Mouse (Mus musculus): ENCODE measurements around the gene Ipo13.

DNA sequence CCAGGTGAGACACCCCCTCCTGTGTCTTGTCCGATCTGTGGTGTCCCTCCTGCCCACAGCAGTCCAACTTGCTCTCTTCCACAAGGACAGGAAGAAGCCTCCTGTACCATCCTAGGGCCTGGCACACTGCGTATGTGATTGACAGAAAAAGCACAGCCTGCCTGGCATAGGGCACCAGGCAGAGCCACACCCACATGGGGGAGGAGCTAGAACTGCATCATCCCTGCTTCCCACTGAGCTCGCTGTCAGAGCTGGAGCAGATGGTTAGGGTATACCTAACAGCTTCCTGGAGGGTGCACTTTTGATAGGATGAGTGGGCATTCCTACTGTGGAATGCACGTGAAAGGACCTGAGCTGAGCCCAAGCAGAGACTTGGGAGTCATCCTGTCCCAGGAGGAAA is 52.0 kb downstream of the Ipo13 start:
- TF ChIP-seq GATA1 (IDR thresholded peaks at IDR 0.05; ENCODE audit: borderline replicate concordance, low read length) (no peak), FLI1 (IDR thresholded peaks at IDR 0.05; ENCODE audit: low read length) (no peak)
